Mouse (Mus musculus): Measurements from ENCODE around the gene Foxp1.

Foxp1 gene

DNA sequence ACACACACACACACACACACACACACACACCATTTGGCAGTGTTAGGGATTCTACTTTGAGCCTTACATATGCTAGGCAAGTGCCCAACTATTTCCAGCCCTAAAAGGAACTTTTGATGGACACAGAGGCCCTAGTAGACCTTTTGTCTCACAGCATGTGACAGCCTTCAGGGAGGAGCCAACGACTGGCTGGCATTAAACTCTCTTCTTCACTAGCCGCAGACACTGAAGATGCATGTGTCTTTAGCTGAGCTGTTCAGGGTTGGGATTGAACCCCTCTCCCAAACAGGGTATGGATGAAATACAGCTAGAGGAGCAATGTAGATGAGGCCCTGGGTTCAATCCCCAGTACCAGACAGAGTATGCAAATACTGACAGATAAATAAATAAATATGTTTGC, 428.7 kb downstream of the Foxp1 start:
- DNase-seq (ENCODE audit: low spot score), result no peak

DNA sequence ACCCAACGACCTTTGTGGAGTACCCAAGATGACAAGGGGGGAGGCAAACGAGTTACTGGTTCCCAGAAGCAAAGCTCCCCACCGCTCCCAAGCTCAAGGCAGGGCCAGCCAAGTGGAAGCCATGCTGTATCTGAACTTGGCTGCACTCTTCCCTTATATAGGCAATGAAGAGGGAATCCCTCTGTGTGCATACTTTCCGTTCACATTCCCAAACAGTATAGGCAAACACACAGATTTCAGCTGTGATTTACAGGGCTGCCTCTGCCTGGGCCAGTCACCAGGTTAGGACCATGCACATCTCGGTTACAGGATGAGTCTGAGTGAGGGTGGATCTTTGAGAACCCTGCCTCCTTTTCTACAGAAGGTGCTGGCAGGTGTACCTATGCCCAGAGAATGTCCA, 429.3 kb downstream of the Foxp1 start:
- DNase-seq (ENCODE audit: low spot score), result no peak

DNA sequence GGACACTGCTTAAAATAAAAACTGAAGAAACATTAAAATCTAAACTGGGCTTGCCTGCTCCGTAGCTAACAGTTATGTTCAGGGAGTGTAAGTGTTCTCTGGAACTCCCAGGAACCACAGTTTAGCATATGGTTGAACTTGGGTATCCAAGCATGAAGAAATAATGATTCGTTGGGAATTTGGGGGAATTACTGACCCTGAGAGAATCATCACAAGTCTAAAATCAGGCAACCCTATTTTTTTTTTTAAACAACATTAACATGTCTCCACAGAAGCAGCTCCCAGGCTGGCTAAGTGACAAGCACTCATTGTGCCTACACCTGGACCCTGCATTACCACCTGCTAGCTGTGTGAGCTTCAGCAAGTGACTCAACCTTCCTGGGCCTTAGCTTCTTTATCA, 430.7 kb downstream of the Foxp1 start:
- no peak for DNase-seq (ENCODE audit: low spot score)

- no peak for DNase-seq (ENCODE audit: low spot score)
These were observed 434.9 kb downstream of the Foxp1 start for GRCm38 (mm10) chr6:99087598-99087997.

- no peak for DNase-seq (ENCODE audit: low spot score)
These were observed 437.6 kb downstream of the Foxp1 start for GRCm38 (mm10) chr6:99084956-99085355.

GRCm38 (mm10) chr6:99081259-99081658, 441.3 kb downstream of the Foxp1 start:
- no peak for DNase-seq (ENCODE audit: low spot score)

- no peak for DNase-seq (ENCODE audit: low spot score)
These were observed 443.3 kb downstream of the Foxp1 start for GRCm38 (mm10) chr6:99079041-99079835.

DNA sequence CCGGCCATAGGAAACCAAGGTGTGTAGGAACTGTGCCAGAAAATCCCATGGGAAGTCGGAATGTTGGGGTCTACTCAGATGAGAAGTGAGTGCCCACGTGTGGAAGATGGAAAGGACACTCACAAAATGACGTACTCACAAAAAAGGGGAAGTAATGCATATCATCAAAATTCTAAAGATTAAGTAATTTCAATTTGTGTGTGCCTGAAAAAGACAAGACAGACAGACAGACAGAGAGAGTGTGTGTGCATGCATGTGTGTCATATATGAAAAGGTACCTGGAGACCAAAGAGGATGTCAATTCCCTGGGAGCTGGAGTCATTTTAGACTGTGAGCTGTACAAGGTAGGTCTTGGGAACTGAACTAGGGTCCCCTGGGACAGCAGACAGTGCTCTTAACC, 444.4 kb downstream of the Foxp1 start:
- DNase-seq (ENCODE audit: low spot score), result no peak

DNA sequence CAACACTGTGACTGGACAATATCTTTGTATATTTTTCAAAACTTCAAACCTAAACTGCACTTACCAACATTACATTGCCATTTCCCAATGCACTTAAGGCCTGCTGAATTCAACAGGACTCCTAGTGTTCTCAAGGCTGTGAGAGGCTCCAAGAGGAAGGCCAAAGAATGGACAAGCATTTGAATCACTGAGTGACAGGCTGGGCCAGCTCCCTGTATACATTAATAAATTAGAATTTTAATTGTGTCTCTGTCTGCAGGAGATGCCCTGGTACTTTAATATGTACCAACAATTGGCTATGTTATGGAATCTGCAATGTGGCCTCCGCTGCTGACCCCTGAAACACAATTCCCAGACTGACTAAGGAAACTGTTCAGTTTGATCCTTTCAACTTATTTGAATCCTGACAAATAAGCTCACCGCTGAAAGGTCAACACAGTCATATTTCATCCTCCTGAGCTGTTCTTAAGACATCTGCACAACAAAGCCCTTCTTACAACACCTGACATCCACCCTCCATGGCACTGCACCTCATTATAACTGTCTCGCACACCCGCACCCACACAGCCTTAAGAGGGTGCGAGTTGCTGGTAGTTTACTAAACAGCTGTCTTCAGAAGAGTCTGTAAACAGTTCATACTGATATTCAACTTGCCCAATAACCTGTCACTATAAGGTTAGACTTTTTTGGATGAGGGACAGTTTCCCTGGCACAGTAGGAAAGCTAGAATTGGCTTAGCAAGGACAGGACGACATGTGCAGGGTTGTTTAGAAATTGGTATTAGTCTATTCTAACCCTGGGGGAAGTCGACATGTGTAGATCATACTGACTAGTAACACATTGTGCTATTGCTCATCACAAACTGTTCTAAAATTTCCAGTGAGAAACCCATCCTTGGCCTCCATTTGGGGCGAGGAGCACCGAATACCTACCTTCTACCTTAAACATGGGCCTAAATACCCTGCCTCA, 448.9 kb downstream of the Foxp1 start:
- DNase-seq (ENCODE audit: low spot score), result no peak

DNA sequence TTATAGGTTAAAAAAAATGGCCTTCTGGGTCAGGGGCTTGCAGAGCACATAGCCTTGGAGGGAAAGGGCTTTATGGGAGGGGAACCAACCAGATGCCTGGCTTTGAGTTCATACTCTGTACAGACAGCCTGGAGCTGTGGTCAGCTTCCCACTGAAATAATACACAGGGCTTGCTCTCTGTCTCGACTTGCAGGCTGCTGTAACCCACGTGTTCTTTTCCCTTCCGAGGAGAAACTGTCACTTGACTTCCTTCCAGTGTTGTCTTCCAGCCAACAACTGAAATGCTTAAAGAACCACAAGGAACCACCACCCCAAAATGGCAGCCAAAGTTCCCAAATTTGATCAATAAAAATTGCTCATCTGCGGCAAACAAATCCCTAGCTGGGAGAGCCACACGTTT, 451.8 kb downstream of the Foxp1 start:
- no peak for DNase-seq (ENCODE audit: low spot score)

- DNase-seq (ENCODE audit: low spot score), result no peak
These were observed 452.8 kb downstream of the Foxp1 start for GRCm38 (mm10) chr6:99069726-99070125.

DNA sequence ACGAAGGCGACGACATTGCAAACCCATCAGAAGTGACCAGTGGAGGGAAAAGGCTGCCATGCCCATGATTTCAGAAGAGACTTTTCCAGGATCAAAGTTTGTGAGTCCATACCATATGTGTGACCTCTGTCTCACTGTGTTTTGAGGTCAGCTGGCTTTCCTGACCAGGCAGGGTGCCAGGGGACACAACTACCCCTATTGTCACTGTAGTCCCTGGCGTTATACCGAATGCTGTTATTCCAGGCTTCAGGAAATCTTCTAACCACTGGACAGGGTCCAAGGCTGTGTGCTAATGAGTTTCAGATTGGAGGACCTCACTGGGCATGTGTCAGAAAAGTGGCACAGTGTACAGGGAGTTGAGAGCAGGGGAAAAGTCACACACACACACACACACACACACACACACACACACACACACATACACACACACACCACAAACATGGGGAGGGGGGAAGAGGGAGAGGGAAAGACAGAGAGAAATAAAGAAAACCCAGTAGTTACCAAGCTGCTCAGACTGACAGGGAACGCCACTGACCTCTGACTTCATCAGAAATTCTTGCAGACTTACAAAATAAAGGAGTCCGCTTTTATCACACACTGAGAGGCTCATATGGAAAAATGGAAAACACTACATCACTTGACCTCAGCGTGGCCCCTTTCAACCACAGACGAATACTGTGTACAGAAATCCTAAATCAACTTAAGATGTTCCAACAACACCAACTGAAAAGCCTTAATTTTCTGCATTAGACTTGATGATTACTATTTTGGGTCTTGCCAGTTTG, 456.8 kb downstream of the Foxp1 start:
- DNase-seq (ENCODE audit: low spot score), result no peak

GRCm38 (mm10) chr6:99063982-99064484, 458.5 kb downstream of the Foxp1 start:
- DNase-seq (ENCODE audit: low spot score), result no peak

GRCm38 (mm10) chr6:99062931-99063330, 459.6 kb downstream of the Foxp1 start:
- no peak for DNase-seq (ENCODE audit: low spot score)

DNA sequence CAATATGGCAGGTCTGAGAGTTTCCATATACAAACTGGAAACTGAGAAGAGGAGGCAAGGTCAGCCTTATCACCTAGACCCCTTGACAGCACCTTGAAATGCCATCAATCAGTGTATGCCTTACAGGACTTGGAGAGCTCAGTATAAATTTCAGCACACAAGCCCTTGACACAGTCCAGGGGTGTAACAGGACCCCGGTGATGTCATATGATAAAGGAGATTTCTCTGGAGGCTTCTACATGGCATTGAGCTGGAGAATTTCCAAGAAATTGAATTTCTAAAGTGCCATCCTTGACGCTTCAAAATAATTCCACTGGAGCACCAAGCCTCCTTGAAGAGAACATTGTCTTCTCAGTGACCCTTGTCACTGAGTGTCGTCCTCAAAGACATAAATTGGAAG, 463.8 kb downstream of the Foxp1 start:
- DNase-seq (ENCODE audit: low spot score), result no peak

- DNase-seq (ENCODE audit: low spot score), result no peak
These were observed 465.4 kb downstream of the Foxp1 start for GRCm38 (mm10) chr6:99057113-99057553.

GRCm38 (mm10) chr6:99056379-99056778, 466.1 kb downstream of the Foxp1 start:
- no peak for DNase-seq (ENCODE audit: low spot score)

DNA sequence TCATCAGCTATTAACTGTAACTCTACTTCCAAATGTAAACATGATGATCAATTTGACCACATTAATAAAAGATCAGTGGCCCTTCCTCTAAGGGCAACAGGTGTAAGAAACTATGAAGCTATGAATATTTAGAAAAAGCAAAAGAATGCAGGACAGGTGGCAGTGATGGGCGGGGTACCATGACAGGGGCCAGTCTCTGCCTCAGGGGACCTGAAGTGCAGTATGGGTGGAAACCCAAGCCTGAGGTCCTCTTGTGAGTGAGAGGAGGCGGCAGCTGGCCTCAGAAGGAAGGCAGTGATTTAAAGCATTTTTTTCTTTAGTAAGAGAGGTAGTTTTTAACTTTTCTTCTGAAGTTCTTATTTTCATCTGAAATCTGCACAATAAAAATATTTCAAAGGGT, 468.5 kb downstream of the Foxp1 start:
- no peak for DNase-seq (ENCODE audit: low spot score)

GRCm38 (mm10) chr6:99053111-99053510, 469.4 kb downstream of the Foxp1 start:
- no peak for DNase-seq (ENCODE audit: low spot score)

DNA sequence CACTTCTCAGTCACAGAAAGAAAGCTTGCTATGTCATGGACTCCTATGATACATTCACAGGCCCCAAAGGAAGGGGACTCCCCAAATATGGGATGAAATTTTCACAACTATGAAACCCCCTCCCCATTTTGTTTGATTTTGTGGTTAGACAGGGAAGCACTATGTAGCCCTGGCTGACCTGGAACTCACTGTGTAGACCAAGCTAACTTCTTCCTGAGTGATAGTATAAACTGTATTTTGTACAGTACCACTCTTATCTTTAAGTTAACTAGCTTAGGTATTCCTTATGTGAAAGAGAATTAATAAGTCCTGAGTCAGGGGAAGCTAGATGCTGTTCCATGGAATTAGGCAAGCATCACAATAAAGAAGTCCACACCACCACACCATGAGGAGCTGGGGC, 470.8 kb downstream of the Foxp1 start:
- no peak for DNase-seq (ENCODE audit: low spot score)

DNA sequence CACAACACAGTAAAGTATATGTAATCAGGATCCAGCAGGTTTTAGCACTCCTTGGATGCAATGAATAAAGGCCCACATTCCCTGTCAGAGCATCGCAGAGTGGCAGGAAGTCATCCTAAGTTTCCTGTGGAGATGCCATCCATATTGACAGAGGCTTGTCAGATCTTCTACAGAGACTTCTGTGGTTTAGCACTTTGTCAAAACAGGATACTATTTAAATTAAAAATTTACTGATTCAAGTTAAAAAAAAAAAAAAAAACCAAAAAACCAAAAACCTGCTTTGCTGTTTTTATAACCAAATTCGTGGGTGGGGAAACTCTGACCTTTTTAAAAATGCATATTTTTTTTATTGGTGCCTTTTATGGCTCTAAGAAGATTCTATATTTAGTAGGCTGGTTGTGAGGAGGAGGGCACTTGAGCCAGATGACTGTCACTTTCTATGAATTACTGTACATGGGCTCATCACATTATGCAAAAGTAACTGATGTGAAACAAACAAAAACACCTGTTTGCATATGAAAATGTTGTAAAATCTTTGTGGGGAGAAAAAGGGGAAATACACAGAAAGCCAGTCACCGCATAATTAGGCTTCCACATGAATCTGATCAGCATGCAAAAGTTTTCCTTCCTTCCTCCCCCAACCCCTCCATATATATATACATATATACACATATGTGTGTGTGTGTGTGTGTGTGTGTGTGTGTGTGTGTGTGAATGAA, 472.1 kb downstream of the Foxp1 start:
- no peak for DNase-seq (ENCODE audit: low spot score)

Data from testis, postnatal 10 days (tissue).